Mouse (Mus musculus) right cerebral cortex, postnatal 36 days (tissue): ENCODE measurements around the gene Spty2d1.
"Not testable (repeated sequence)": the region's sequence is repeated elsewhere in the genome, so short reads cannot be mapped to it uniquely, and the experiment has no call there.

Source experiments
- DNase-seq, 2 experiments: peaks; one replicate each; pipeline ENCODE4 v3.0.0; 2022; ENCODE audit warnings: low spot score in 2 of 2, mixed read lengths in 1 of 2

Spty2d1 gene

DNA sequence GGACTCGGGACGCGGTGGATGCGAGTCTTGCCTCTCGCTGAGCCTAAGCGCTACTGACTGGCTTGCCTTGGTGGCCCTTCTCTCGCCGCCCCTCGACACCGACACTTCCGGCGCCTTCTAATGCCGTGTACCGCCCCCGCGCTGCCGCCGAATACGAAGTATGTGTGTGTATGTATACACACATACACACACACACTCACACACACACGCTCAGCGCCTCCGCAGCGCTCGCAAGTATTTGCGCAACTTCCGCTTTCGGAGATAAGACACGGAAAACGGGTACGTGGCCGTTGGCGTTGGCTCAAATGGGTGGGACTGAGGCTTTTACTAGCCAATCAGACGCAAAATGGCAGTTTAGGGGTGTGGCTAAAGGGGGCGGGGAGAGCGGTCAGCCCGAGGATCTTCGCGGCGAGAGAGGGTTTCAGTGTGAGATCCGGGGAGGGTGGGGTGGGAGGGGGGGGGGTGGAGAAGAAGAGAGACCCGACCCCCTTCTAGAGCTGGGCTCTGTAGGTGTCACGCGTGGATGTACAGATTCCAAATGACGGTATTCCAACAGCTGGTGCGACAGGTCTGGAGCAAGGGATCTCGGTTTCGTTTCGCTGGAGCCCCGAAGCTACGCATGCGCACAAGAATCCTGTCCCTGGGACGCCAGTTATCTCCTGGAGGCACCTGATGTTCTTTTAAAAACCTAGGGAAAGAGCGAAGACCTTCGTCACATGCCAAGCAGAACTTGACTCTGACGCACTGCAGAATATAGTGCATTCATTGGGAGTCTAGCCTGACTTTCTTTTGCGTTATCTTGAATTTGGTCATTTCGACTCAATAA, at the start of gene Spty2d1:
TSS of gene Spty2d1 (minus strand) at position 244 of the 826 bp plus-strand sequence.
- DNase-seq: peak; percentile 99

DNA sequence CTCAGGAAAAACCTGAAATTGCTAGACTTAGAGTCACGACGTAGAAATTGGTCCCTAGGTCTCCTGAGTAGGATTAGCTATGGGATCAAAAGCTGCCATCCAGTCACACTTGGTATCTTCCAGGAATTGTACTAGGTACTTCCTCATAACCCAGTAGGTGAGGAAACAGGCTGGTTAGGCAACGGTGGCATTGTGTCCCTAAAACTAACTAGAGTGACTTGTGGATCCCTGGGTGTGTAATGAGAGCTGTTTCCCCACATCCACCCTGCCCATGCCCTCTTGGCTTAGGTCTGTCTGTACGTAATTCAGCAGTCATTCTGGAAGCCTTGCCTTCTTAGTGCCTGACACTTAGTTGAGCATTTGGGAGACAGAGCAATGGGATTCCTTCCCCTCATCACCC, 48.1 kb upstream of the Spty2d1 start:
- DNase-seq: no peak

DNA sequence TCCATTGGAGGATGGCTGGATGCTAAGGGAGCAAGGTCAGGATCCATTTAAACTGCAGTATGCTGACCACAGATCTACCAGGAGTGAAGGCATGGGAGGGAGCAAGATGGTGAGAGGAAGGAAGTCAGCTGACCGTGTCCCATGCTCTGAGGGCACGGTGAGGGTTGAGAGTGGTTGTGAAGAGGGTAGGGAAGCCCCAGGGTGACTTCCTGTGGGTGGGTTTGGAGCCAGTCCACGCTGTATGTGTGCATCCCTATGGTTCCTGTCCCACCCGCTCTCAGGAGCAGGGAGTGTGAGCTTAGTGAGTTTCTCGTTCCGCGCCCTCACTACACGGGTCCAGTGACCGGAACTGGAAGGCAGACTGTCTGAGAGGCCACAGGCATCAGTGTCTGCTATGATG, 47.5 kb upstream of the Spty2d1 start:
- no peak for DNase-seq

DNA sequence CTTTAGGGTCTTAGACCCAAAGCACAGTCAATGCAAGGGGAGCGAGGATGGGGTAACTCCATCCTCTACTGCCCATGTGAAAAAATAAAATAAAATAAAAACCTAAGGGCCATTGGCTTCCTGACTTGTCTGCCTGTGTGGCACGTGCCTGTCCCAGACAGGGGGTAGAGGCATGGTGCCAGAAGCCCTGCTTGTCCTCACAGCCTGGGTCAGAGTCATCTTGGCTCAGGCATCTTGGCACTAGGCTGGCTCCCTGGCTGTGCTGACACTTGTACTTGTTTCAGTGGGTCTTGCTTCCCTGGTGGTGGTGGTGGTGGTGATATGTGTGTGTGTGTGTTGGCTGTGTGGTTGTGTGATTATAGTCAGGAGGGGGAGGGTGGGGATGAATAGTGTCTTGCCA, 46.5 kb upstream of the Spty2d1 start:
- no peak for DNase-seq

DNA sequence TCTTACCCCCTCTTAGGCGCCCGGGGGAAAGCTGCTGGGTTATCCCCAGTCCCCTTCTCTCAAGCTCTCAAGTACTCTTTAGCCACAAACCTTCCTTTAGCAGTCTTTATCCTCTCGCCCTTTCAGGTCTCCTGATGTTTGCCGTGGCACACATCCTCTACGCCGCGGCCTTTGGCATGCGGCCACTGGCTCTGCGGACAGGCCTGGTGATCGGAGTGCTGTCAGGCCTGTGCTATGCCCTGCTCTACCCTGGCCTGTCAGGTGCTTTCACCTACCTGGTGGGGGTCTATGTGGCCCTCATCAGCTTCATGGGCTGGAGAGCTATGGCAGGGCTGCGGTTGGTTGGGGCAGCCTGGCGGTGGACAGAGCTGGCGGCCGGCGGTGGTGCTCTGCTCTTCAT, 45.1 kb upstream of the Spty2d1 start:
- no peak for DNase-seq

DNA sequence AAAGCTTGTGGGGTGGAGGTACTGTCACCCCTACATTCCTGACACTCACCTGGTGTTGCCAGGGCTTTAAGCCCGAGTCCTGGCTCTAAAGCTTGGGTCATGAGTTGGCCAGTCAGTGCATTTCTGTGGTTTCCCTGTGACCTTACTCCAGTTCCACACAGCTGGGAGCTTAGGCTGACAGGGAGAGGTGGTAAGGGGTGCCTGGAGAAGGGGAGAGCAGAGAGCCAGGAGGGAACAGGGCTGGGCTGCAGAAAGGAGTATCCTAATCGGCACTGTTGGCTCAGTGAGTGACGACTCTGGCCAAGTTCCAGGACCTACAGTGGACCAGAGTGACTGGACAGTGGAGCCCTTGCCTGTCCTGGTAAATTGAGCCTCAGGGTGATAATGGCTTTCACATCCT, 44.1 kb upstream of the Spty2d1 start:
- no peak for DNase-seq

DNA sequence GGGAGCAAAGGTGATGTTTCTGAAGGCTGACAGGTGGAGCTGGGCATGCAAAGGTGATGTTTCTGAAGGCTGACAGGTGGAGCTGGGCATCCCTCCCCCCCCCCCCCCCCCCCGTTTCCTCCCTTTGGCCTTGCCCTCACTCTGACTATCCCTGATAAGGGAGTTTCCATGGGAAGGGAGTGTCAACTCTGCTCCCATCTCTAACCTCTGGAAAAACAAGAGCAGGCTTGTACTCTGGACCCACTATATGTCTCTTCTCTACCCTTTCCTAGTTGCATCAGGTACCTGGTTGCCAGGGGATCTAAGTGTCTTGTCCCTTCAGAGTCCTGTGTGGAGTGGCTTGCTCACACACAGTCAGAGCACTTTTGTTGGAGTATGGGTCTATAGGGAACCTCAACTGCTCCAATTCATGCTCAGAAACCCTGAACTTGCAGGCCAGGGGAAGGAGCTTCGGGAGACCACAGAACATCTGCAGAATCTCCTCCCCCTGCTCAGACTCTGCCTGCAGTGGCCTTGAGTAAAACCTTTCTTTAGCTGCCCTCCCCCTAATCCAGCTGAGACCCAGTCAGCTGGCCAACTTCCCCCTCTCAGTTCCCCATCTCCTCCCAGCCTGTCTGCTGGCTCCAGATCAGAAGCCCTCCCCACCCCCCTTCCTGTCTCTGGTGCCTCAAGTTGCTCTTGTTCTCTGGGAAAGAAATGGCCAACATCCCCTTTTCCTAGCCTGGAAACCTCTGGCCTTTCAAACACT, 43.4 kb upstream of the Spty2d1 start:
- DNase-seq: no peak

DNA sequence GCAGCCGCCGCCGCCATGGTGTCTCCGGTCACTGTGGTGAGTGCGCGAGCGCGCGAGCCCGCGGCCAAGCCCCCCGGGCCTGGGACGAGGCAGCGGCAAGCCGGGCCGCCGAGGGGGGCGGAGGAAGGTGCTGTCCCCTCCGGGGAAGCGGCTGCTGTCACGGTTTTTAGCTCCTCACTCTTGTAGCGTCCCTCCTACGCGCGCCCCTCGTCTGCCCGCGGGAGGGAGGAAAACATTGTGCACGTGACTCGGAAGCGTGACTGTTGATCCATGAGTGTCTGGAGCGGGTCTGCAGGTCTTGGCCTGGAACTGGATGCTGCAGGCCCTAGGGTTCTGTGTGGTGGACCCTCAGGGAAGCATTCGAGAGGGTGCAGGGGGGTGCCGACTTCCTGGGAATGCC, 42.6 kb upstream of the Spty2d1 start:
- peak; percentile 56 to 74 for DNase-seq

DNA sequence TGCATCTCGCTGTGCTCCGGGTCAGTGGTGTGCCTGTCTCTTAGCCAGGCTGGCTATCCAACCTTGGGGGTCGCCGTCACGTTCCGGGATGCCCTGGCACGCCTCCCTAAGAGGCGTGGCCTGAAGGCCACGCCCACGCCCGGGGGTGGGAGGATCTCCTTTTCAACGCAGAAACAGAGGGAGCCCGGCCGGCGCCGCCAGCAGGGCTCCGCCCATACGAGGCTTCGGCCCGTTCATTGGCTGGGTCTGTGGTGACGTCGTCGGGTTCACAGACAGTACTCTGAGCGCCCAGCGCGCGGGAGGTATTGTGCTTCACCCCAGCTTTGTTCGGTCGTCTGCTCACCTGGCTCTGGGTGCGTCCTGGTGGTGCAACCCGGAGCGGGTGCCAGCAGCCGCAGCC, 42.2 kb upstream of the Spty2d1 start, which contains the start of gene Tmem86a:
TSS of gene Tmem86a (plus strand) at position 236 of the 400 bp plus-strand sequence.
- peak; percentile 97 to 98 for DNase-seq

DNA sequence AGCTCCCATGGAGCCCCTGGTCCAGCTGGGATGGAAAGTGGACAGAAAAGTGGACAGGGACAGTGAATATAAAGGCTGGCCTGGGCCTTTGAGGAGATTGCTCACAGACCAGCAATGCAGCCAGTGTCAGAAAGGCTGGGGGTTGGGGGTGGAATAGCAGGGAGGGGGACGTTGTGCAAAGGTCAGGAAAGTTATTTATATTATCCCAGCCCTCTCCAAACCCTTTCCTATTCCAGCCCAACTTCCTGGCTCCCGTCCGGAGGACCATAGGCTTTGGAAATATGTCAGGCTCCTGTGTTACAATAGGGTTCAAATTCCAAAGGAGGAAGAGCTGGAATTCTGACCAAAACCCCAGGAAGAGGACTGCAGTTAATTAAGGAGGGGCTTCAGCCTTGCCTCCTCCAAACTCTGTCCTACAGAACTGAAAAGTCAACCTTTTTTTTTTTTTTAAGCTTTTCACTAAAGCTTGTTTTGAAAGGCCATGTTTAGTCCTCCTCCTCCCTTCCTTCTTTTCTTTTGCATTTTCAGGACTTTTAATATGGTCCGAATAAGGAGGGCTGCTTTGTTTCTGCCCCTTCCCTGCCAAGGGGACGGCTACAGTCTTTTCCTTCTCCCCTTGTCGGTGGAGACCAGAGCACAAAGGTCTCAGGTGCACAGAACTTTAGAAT, 34.7 kb upstream of the Spty2d1 start:
- no peak for DNase-seq

DNA sequence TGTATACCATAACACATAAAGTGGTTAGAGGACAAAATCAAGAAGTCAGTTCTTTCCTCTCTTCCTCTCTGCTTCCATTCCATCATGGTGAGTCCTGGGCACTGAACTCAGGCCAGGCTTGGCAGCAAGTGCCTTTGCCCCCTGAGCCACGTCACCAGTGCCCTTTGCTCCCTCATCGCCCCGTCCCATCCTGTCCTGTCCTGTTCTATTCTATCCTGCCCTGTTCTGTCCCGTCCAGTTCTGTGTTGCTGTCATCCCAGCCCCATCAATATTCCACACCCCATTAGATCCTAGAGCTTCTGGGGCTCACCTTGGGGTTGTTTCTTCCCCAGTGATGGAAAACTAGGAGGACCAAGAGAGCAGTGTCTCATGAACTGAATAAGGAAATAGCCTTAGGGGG, 33.9 kb upstream of the Spty2d1 start:
- no peak for DNase-seq

DNA sequence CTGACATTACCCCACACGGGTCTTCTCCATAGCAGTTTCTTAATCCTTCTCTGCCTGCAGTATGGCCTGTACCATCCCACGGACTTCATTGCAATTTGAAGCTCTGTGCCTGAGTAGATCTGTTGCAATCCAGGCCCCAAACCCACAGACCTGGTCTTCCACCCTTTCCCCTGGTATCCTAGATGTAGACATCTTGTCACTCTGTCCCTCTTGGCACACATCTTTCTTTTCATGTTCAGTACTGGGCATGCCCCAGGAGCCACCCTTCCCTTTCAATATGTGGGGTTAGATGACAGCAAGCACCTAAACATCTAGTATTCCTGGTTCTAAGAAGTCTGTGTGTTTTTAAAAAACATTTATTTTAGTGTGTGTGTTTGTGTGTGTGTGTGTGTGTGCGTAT, 33.5 kb upstream of the Spty2d1 start:
- DNase-seq: no peak

DNA sequence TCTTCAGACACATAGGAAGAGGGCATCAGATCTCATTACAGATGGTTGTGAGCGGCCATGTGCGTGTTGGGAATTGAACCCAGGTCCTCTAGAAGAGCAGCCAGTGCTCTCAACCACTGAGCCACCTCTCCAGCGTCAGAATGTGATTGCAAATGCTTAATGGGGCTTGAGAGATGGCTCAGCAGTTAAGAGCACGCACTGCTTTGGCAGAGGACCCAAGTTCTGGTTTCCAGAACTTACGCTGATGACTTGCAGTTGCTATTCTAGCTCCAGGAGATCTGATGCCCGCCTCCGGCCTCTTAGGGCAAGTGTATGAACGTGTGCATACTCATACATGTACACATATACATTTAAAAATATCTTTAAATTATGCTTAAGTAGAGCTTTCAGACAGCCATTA, 27.2 kb upstream of the Spty2d1 start:
- DNase-seq: no peak

DNA sequence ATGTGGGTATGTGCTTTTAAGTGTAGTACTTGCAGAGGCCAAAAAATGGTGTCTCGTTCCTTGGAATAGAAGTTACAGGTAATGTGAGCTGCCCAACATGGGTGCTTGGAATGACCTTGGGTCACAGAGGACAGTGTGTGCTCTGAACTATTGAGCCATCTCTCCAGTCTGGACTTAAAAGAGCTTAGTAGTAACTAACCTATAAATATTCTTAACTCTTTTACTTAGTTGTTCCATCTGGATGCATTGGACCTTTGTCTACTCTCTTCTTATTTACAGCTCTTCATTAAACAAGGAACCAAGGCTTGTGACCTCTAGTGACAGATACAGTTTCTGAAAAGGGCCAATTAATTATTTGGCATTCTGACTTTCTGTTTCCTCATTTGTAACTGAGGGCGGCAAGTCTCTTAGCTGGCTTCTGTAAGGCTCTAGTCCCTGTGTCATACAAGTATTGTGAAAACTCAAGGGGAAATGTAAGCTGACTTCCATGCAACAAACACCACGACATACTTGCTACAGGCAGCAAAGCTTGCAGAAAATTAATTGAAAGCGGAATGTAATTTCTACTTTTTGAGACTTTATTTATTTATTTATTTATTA, 26.7 kb upstream of the Spty2d1 start:
- no peak for DNase-seq

DNA sequence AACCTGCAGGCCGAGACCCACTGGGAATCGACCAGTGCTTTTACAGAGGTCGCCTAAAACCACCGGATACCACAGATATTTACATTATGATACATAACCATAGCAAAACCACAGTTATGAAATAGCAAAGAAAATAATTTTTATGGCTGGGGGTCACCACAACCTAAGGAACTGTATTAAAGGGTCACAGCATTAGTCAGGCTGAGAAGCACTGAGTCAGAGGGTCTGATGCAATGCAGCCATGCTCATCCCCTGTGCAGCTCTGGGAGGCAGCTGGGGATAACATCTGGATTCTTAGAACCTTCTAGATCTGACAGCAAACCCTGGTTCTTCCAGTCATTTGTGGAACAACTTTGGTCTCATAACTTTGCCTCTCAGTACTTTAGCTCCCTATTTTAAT, 23.2 kb upstream of the Spty2d1 start:
- DNase-seq: no peak

DNA sequence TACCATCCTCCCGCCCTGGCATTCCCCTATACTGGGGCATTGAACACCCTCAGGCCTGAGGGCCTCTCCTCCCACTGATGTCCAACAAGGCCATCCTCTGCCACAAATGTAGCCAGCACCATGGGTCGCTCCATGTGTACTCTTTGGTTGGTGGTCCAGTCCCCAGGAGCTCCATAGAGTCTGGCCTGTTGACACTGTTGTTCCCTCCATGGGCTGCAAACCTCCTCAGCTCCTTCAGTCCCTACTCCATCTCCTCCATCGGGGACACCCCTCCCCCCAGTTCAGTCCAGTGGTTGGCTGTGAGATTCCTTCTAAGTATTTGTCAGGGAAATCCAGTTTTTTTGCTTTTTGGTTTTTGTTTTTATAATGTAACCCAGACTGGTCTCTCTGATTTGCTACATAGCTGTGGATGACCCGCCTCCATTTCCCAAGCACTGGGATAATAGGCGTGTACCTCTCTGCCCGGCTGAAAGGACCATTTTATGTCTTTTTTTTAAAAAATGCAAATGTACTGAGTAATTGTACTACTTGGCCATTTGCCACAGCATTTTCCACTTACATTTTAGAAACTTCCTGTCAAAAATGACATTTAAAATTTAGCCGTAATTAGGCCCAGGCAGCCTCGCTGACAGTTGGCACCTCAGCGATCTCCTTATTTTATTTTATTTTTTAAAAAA, 22.4 kb upstream of the Spty2d1 start:
- no peak for DNase-seq

DNA sequence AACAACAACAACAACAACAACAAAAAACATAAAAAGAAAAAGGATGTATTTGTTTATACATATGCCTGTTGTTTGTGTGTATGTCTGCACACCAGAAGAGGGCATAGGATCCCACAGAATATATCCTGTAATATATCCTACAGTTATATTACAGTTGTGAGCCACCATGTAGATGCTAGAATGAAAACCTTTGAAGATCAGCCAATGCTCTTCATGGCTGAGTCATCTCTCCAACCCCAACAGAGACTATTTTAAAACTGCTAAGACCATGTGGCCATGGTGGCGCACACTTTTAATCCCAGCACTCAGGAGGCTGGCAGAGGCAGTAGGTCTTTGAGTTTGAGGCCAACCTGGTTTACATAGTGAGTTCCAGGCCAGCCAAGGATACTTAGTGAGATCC, 19.3 kb upstream of the Spty2d1 start:
- DNase-seq: no peak

DNA sequence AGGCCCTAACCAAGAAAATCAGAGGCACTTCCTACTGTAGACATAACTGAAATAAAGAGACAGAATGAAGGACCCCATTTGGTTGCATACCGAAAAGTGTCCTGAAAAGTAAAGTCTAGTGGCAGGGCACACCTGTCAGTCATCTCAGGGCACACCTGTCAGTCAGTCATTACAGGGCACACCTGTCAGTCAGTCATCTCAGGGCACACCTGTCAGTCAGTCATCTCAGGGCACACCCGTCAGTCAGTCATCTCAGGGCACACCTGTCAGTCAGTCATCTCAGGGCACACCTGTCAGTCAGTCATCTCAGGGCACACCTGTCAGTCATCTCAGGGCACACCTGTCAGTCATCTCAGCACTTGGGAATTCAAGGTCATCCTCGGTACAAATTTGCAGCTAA, 18.7 kb upstream of the Spty2d1 start:
- DNase-seq: not testable (repeated sequence)

DNA sequence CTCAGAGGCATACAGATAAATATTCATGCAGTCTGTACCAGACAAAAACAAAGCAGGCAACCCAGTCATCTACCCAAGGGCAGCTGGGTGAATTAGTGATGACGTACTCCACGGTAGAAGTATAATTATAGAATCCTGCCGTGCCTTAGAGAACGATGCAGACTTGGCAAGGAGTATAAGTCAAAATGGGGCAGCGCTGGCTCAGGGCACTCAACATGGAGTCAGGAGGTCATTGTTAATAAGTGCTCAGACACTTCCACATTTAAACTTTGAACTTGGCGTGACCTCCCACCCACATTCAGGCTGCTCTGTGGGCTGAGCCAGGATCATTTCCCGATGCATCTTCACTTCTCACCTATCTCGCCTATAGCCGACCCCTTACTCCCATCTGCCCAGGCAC, 17.2 kb upstream of the Spty2d1 start:
- DNase-seq: no peak

DNA sequence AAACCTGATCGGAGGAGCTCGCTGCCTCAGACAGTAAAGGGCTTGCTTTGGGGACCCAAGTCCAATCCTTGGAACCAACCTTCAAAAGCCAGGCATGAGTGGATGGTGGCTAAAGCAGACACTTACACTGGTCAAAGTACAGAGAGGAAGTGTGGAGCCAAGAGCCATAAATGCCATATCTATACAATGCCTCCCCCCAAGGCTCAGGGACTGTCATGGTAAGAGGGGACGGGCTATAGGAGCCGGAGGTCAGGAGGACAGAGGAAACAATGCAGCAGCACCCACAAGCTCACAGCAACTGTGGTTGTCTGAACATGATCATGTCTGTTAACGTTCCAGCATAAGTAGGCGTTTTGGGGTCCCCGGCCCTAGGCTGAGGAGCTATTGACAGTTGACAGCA, 16.2 kb upstream of the Spty2d1 start:
- DNase-seq: no peak

DNA sequence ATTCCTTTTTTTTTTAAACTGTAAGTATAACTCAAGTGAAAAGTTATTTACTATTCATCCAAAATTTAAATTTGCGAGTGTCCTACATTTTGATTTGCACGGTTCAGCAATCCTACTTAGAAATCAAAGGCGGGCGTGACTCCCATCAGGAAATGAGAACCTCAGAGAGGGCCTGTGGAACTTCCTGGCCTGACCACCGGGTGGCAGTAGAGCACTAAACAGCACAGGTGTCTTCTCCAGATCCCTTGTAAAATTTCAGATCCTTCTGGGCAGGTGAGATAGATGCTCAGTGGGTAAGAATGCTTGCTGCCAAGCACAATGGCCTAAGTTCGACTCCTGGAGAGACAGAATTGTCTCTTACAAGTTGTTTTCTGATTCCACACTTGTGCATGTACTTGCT, 15.3 kb upstream of the Spty2d1 start:
- peak; percentile 61 to 72 for DNase-seq

DNA sequence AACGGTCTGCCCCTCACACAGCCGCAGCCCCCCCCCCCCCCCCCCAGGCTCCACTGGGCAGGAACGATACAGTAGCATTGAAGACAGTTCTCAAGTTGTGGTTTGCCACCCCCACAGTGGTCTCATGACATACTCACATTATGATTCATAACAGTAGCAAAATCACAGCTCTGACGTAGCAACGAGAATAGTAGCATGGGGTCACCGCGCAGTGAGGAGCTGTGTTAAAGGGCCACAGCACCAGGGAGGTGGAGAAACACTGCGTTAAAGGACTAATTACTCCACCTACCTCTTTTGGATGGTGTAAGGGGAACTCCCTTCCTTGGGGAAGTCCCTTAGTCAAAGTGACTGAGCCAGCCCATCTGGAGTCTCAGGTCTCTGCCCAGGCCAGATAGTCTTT, 14.3 kb upstream of the Spty2d1 start:
- DNase-seq: no peak
